Mouse (Mus musculus) kidney, postnatal 10 days (tissue): ENCODE results near the gene Kcnj9.
A peak's percentile ranks its signal among the peaks of the same experiment; 100 is the strongest.

ENCODE experiments used
- DNase-seq: peaks from one replicate; pipeline ENCODE4 v3.0.0; 2021; ENCODE audit warnings: mixed read lengths

The Kcnj9 gene

GRCm38 (mm10) chr1:172311921-172312767 is 17.0 kb downstream of the Kcnj9 start:
- DNase-seq = peak; percentile 96

GRCm38 (mm10) chr1:172311248-172311906 is 17.7 kb downstream of the Kcnj9 start:
- DNase-seq = peak; percentile 76

- peak; percentile 96 for DNase-seq
Observed at GRCm38 (mm10) chr1:172309699-172310398, 19.3 kb downstream of the Kcnj9 start.

DNA sequence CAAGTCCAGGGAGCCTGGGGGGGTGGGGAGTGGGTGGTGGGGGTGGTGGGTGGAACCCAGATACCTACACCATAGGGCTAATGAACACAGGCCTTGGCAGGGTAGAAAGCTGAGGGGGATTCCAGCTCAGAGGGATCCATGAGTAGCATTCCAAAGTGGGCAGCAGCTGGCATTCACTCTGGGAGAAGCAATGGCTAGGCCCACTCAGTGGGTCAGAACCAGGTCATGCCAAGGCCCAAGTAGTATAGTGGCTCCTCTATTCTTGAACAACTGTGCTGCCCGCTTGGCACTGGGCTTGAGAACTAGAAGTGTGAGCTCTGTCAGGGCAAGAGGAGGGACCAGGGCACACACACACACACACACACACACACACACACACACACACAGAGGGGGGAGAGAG is 20.7 kb downstream of the Kcnj9 start:
- DNase-seq = no peak

DNA sequence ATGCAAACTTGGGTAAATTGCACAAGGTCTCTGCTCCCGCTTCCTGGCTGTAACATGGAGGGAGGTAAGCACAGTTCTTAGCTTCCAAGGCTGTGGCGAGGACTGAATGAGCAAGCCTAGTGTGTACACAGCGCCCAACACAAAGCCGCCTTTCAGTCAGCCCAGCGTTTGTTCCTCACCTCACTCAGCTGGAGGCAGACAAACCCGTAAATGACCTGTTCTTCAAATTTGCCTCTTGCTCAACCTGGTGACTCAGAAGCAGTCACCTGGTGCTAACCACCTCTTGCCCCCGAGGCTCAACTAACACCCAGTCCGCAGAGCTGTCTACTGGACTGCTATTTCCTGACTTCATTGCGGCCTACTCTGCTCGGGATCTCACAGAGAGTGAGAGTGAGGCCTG is 21.2 kb downstream of the Kcnj9 start:
- no peak for DNase-seq

- DNase-seq = no peak
Observed at GRCm38 (mm10) chr1:172306885-172307284, 22.2 kb downstream of the Kcnj9 start.

DNA sequence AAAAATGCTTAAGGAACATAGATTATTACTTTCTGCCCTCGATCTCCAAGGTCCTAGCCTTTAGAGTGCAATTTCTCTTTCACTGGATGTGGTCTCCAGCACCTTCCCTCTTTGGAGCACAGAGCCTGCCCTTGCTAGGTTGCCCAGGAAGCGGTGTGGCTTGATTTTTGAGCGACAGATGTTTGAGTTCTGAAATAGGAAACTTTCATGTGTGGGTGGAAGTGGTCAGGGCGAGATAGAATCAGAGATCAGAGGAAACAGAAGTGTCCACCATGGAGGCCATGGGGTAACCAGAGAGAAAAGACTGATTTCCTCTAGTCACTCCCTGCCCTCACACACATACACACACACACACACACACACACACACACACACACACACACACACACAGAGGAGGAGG is 22.9 kb downstream of the Kcnj9 start:
- DNase-seq = no peak

DNA sequence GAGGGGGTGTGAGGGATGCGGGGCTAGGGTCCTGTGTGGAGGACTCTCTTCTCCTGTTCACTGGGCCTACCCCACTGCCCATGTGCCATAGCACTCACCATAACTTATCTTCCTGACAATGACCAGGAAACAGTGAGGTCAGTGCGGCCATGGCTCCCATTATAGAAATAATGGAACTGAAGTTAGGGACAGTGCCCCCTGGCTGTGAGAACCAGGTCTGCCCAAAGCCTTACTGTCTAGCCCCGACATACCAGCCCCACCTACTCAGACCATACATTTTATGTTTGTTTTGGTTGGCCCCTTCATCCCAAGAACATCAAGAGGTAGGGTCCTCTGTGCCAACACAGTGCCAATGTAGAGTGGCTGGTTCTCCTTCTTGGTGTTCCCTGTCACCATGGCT is 23.5 kb downstream of the Kcnj9 start:
- DNase-seq = no peak

- DNase-seq = no peak
Observed at GRCm38 (mm10) chr1:172305153-172305552, 24.0 kb downstream of the Kcnj9 start.

DNA sequence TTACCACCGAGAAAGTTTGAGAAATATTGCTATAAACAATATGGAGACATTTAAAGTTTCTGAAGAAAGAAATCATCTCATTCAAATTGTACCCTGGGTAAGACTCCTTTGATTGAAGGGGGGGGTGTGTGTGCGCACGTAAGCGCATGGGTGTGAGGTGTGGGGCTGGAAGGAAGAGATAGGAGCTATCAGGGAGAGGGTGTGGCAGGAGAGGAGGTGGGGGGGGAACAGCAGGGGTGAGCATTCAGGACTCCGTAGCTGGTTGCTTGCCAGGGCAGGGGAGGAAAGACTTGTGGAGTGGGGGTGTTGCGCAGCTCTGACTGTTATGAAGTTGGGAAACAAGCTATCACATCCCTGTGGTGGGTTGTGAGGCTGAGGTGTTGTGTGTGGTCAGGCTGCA is 24.7 kb downstream of the Kcnj9 start:
- DNase-seq = no peak

- no peak for DNase-seq
Observed at GRCm38 (mm10) chr1:172302851-172303250, 26.3 kb downstream of the Kcnj9 start.

- no peak for DNase-seq
Observed at GRCm38 (mm10) chr1:172302311-172302710, 26.8 kb downstream of the Kcnj9 start.

GRCm38 (mm10) chr1:172301180-172301579 is 27.9 kb downstream of the Kcnj9 start:
- DNase-seq = no peak

GRCm38 (mm10) chr1:172300247-172300646 is 28.9 kb downstream of the Kcnj9 start:
- DNase-seq = peak; percentile 35

DNA sequence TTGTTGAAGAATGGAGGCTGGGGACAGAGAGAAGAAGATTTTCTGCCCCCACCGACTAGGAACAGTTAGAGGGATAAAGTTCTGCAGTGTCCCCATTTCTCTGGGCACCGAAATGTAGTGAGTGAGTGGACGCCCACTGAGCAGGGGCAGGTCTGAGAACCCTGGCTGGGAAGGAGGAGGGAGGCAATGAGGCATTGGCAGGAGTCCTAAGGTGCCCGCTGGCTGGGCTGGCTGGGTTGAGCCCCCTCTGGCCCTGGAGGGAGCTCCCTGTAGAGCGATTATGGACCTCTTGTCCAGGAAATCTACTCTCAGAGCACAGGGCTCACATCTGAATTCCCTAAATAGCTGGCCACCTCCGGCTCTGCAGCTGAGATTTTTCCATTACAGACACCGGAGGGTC is 29.6 kb downstream of the Kcnj9 start:
- no peak for DNase-seq

DNA sequence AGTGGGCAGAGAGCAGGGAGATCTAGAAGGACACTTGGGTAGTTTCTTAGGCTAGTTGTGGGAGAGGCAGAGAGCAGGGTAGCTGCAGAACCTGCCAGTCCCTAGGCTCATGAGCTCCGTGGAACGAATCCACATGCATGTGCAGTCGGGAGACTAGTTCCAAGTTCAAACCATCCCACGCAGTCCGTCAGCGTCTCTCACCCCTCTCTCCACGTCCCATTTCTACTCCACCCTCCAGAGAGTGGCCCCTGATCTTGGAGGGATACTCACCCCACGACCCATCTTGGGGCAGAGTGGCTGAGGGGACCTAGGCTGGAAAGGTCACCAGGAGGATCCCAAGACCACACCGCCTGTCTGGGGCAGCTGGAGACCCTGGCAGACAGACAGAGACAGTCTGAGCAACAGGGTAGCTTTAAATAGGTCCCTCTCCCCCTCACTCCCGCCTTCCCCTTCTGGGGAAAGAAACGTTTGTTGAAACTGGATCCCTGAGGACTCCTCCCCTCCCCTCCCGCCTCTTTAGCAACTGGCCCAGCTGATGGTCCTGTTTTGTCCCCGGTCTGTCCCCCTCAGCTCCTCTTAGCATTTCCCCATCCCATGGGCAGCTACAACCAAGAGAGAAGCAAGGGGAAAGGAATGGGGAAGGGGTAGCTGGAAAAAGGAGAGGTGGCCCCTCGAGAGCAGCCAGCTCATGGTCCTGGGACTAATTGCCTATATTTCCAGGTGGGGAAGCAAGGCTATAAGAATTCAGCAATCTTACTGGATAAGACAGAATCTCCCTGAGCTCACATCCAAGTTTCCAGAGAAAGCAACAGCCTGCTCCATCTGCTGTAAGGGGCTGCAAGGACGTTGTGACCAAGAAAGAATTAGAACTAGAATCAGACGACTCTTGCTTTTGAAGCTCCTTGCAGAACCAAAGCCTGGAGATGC is 31.2 kb downstream of the Kcnj9 start, which contains the start of gene Atp1a2:
Gene Atp1a2, minus strand, starts transcription at position 454 of the 927 bp plus-strand sequence.
- peak; percentile 66 for DNase-seq

DNA sequence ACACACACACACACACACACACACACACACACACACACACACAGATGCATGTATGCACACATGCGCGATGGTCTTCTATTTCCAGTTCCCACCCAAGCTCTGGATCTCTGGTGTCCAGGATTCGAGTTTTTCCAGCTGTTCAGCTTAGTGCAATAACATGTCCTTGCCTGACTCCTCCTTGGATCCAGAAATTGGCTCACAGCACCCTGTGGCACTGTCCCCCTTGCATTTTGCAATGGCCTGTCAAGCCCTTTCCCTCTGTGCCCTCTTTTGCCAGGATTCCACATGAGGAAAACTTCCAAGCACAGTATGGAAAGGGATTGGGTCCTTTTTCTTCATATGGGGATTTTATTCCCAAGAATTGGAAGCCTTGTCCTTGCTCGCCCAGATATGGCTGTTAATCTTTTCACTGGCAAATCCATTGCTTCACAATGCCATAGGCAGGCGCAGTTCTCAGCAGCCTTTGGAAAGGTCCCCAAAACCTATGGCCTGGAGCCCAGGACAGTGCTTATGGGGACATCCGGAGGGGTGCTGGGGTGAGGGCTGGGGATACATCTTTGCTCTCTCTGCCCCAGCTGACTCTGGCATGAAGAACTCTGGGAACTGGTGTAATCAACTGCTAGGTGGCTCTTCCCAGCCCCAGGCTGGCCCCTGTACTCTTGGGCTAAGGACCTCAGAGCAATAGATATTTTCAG is 32.2 kb downstream of the Kcnj9 start:
- DNase-seq = no peak

- DNase-seq = peak; percentile 47
Observed at GRCm38 (mm10) chr1:172295751-172296197, 33.3 kb downstream of the Kcnj9 start.

GRCm38 (mm10) chr1:172293449-172293848 is 35.7 kb downstream of the Kcnj9 start:
- DNase-seq = no peak

- no peak for DNase-seq
Observed at GRCm38 (mm10) chr1:172292880-172293279, 36.2 kb downstream of the Kcnj9 start.

DNA sequence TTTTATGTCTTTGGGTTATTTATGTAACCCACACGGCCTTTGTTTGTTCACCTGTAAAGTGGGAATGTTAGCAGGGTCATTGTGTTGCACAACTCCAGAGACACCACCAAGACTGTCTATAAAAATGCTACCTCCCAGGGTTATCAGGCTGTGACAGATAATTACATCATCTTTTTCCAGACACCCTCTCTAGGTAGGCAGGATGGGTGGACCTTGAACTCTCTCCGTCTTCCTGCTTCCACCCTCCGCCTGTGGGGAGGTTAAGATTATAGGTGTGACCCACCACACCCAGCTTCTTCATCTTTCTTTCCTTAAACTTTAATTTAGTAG is 39.5 kb downstream of the Kcnj9 start:
- DNase-seq = no peak
